10 mouse cellular contexts compared by ENCODE assay signal in the genomic region with DNA sequence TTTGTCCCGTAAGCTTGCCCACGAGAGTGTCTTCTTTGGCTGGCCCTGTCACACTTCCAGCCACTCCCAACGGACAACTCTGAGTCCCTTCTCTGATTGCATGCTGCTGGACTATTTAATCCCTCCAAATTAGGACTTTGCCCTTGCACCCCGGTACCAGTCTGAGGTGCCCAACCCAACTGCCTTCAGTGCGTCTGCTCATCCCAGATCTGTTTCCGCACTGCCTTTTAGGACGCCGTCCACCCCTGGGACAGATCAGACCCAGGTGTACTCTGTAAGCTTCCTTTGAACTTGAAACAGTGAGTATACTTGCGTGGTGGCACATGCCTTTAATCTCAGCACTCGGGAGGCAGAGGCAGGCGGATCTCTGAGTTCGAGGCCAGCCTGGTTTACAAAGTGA. TPM values are rescaled to one million over a fixed set of nuclear protein-coding genes. Genes with fewer than 3 reads are reported as not detected.
DNase-seq lines count a peak whose midpoint lies in the region; ATAC-seq and TF ChIP-seq lines count a peak whose summit lies in the region.
"Had no signal": no experiment of that assay in that cellular context is flagged by ENCODE, and none has a peak within 500 bp of the region (broad histone marks: within the 10 kb centered on the region; RNA-seq: fewer than 3 reads in every experiment).

No protein-coding gene starts in this region.

- no peak for TF ChIP-seq CTCF in gastrocnemius, adult 2 months (IDR thresholded peaks at IDR 0.05)
- TF ChIP-seq CTCF in stomach, postnatal 0 days (IDR thresholded peaks at IDR 0.05; ENCODE audit: low read depth) = no peak

- no peaks in the 10 kb centered on the region for H3K9me3 ChIP-seq in limb, embryonic 14.5 days (ENCODE audit: control insufficient read depth, low read length)
- H3K9me3 ChIP-seq in stomach, postnatal 0 days (ENCODE audit: control insufficient read depth, low read length) = no peaks in the 10 kb centered on the region

- no peaks in the 10 kb centered on the region for H3K27me3 ChIP-seq in limb, embryonic 14.5 days (ENCODE audit: control insufficient read depth, insufficient read depth, low read length)
- no peaks in the 10 kb centered on the region for H3K27me3 ChIP-seq in stomach, postnatal 0 days (ENCODE audit: control insufficient read depth, insufficient read depth, low read length)

- intact Hi-C loops in gastrocnemius, adult 2 months (cut with DNase I) = no loop called here
- intact Hi-C loops in gastrocnemius, postnatal 36 days (cut with DNase I) = no loop called here

- no peaks in the 10 kb centered on the region for H3K36me3 ChIP-seq in limb, embryonic 14.5 days (ENCODE audit: control insufficient read depth, insufficient read depth, low read length)
- no peaks in the 10 kb centered on the region for H3K36me3 ChIP-seq in stomach, postnatal 0 days (ENCODE audit: control insufficient read depth, insufficient read depth, low read length)

- H3K4me1 ChIP-seq in limb, embryonic 14.5 days (ENCODE audit: control insufficient read depth, insufficient read depth, low read length) = peaks cover 19% of the 10 kb centered on the region
- no peaks in the 10 kb centered on the region; the same call in 1 of the 2 replicates for H3K4me1 ChIP-seq in stomach, postnatal 0 days (replicated peaks; ENCODE audit: control insufficient read depth, insufficient read depth)

- 74% methylated on average over 12 of the region's 12 CpGs for WGBS in limb, embryonic 14.5 days
- WGBS in stomach, postnatal 0 days = 69% methylated on average over 12 of the region's 12 CpGs

- DNase-seq in gastrocnemius, adult 2 months = no peak
- no peak for DNase-seq in gastrocnemius, postnatal 36 days
- peak; percentile 7 for DNase-seq in retina, embryonic 14.5 days (ENCODE audit: low spot score)
- DNase-seq in retina, postnatal 1 day = no peak
- DNase-seq in limb, embryonic 14.5 days (ENCODE audit: low spot score) = no peak
- no peak for DNase-seq in stomach, postnatal 0 days (ENCODE audit: low spot score)
- no peak for DNase-seq in spleen, adult 18-20 months
- DNase-seq in B cell, adult 2 months = no peak
- DNase-seq: right cerebral cortex, postnatal 25 days had no signal

- no peak for ATAC-seq in limb, embryonic 14.5 days (ENCODE audit: low FRiP score, low read depth)
- ATAC-seq in stomach, postnatal 0 days (ENCODE audit: low FRiP score, low TSS enrichment) = no peak

- peak overlapping the region; percentile 99 for H3K27ac ChIP-seq in gastrocnemius, adult 2 months
- H3K27ac ChIP-seq in limb, embryonic 14.5 days (replicated peaks; ENCODE audit: low read depth, low read length) = no peak overlapping the region
- H3K27ac ChIP-seq in stomach, postnatal 0 days (replicated peaks) = 0 out of 2 replicates have a peak overlapping the region, but pooled peaks have one; percentile 30

- TF ChIP-seq POLR2A in limb, embryonic 14.5 days (IDR thresholded peaks at IDR 0.05; ENCODE audit: borderline replicate concordance, extremely low read depth, insufficient read depth, insufficient read length) = no peak

- no peak overlapping the region; the same call in 1 of the 2 replicates for H3K4me2 ChIP-seq in limb, embryonic 14.5 days (replicated peaks; ENCODE audit: low read depth, low read length, severe bottlenecking)
- peak overlapping the region; percentile 73; the same call in 1 of the 2 replicates for H3K4me2 ChIP-seq in stomach, postnatal 0 days (replicated peaks; ENCODE audit: low read depth)

- H3K4me3 ChIP-seq in gastrocnemius, adult 2 months = peak overlapping the region; percentile 77
- H3K4me3 ChIP-seq in limb, embryonic 14.5 days (replicated peaks; ENCODE audit: low read length) = peak overlapping the region; percentile 97
- no peak overlapping the region for H3K4me3 ChIP-seq in stomach, postnatal 0 days (ENCODE audit: low read depth, low read length)

- no peak for TF ChIP-seq EP300 in stomach, postnatal 0 days (optimal IDR thresholded peaks at IDR 0.05)

- no peak overlapping the region for H3K9ac ChIP-seq in limb, embryonic 14.5 days (ENCODE audit: low read depth, low read length, severe bottlenecking)
- H3K9ac ChIP-seq in stomach, postnatal 0 days (ENCODE audit: low read length) = no peak overlapping the region

RNA-seq across cellular contexts. Expression of gene Cdc42bpb, which starts 1.3 kb away (rescaled TPM):
- 10 to 100 TPM; 16.3 to 24.3 TPM for total RNA-seq in gastrocnemius, adult 2 months (2021)
- 10 to 100 TPM; 18.6 to 18.7 TPM for total RNA-seq in gastrocnemius, postnatal 36 days (2021)
- polyA plus RNA-seq in limb, embryonic 14.5 days (2012; rRNA removed) = 163 and 215 TPM in 2 replicates
- 37.0 and 39.7 TPM in 2 replicates for polyA plus RNA-seq in limb, embryonic 14.5 days (2014; fragmentation: Nextera tagmentation; extraction: Ambion mirVana)
- 18.6 and 18.7 TPM in 2 replicates for polyA plus RNA-seq in stomach, postnatal 0 days (2015; fragmentation: Nextera tagmentation; extraction: Ambion mirVana)

RNA-seq across cellular contexts. Expression of gene Lbhd2, which starts 27.8 kb away (rescaled TPM):
- total RNA-seq in gastrocnemius, adult 2 months (2021) = not detected
- not detected for total RNA-seq in gastrocnemius, postnatal 36 days (2021)
- 11.0 and 17.2 TPM in 2 replicates for polyA plus RNA-seq in limb, embryonic 14.5 days (2012; rRNA removed)
- polyA plus RNA-seq in limb, embryonic 14.5 days (2014; fragmentation: Nextera tagmentation; extraction: Ambion mirVana) = 19.2 and 22.3 TPM in 2 replicates
- polyA plus RNA-seq in stomach, postnatal 0 days (2015; fragmentation: Nextera tagmentation; extraction: Ambion mirVana) = 2.2 TPM in 2 replicates
- polyA plus RNA-seq: macrophage had no signal

RNA-seq across cellular contexts. Expression of gene Exoc3l4, which starts 38.0 kb away (rescaled TPM):
- total RNA-seq in gastrocnemius, adult 2 months (2021) = 1 to 10 TPM in 1 of 2 experiments, under 1 TPM in 1; 0.56 to 1.5 TPM
- total RNA-seq in gastrocnemius, postnatal 36 days (2021) = 1 to 10 TPM; 1.8 to 4.6 TPM
- 11.7 and 14.9 TPM in 2 replicates for polyA plus RNA-seq in limb, embryonic 14.5 days (2012; rRNA removed)
- polyA plus RNA-seq in limb, embryonic 14.5 days (2014; fragmentation: Nextera tagmentation; extraction: Ambion mirVana) = 7.4 and 7.7 TPM in 2 replicates
- polyA plus RNA-seq in stomach, postnatal 0 days (2015; fragmentation: Nextera tagmentation; extraction: Ambion mirVana) = 7.3 and 8.6 TPM in 2 replicates
